Mouse (Mus musculus) stomach, embryonic 16.5 days (tissue): ENCODE data around the gene Naxd. TPM values are rescaled to one million over a fixed set of nuclear protein-coding genes. Genes with fewer than 3 reads are reported as not detected.
"Not testable (repeated sequence)": the region's sequence is repeated elsewhere in the genome, so short reads cannot be mapped to it uniquely, and the experiment has no call there.

Source experiments
- ATAC-seq: fragments of 200-750 bp; cut with Nextera tagmentation; 2 replicates; pipeline ENCODE4 v1.8.0; 2017; ENCODE audit warnings: moderate number of reproducible peaks, moderate TSS enrichment; ENCODE audit not compliant: insufficient read depth, low FRiP score
- H3K27ac ChIP-seq: fragments of 300-500 bp; sonication (generic); 2 replicates; pipeline ENCODE4 v1.5.1; 2014; ENCODE audit warnings: low read length
- H3K27me3 ChIP-seq: fragments of 300-500 bp; sonication (generic); 2 replicates; pipeline ENCODE4 v1.6.1; 2014; ENCODE audit warnings: low read length, control low read depth, mixed read lengths; ENCODE audit not compliant: control insufficient read depth, insufficient read depth
- H3K36me3 ChIP-seq: fragments of 300-500 bp; sonication (generic); 2 replicates; pipeline ENCODE4 v1.6.1; 2014; ENCODE audit warnings: low read length; ENCODE audit not compliant: control insufficient read depth, insufficient read depth
- H3K4me1 ChIP-seq: fragments of 300-500 bp; sonication (generic); 2 replicates; pipeline ENCODE4 v1.6.1; 2014; ENCODE audit warnings: low read length, control low read depth, mixed read lengths; ENCODE audit not compliant: control insufficient read depth, insufficient read depth
- H3K4me2 ChIP-seq: fragments of 300-500 bp; sonication (generic); 2 replicates; pipeline ENCODE4 v1.6.1; 2014; ENCODE audit warnings: low read depth, low read length, mixed read lengths
- H3K4me3 ChIP-seq: fragments of 300-500 bp; sonication (generic); replicated peaks from 2 replicates; pipeline ENCODE4 v1.5.1; 2014; ENCODE audit warnings: mild to moderate bottlenecking, low read length
- H3K9ac ChIP-seq: fragments of 300-500 bp; sonication (generic); 2 replicates; pipeline ENCODE4 v1.6.1; 2014; ENCODE audit warnings: low read length
- H3K9me3 ChIP-seq: fragments of 300-500 bp; sonication (generic); replicated peaks from 2 replicates; pipeline ENCODE4 v1.6.1; 2016; ENCODE audit warnings: low read length, control low read depth; ENCODE audit not compliant: control insufficient read depth
- WGBS: fragments of 180-500 bp; shearing (Covaris S2); extraction: QIAGEN DNeasy Blood & Tissue Kit; methylation state at CpG from one replicate; pipeline ENCODE4 v1.1.7; 2014; 5-methylcytosine and 5-hydroxymethylcytosine counted together
- polyA plus RNA-seq: library from polyadenylated mRNA; unstranded; fragments of >200 nt; fragmentation: Nextera tagmentation; extraction: Ambion mirVana; gene quantifications from 2 replicates; pipeline ENCODE4 v1.2.1, GENCODE M21; 2015

The Naxd gene
- polyA plus RNA-seq, 1 experiment from 2014 or later = 110 TPM

GRCm38 (mm10) chr8:11542031-11542430, 44.7 kb downstream of the Naxd start:
- Histone ChIP-seq H3K9me3 (no peaks in the 10 kb centered on the region), H3K27ac (no peak overlapping the region), H3K4me1 (no peaks in the 10 kb centered on the region), H3K27me3 (no peaks in the 10 kb centered on the region), H3K9ac (no peak overlapping the region), H3K4me3 (no peak overlapping the region), H3K4me2 (no peak overlapping the region), H3K36me3 (peaks cover 23% of the 10 kb centered on the region)
- no peak for ATAC-seq
- 90% methylated on average over 12 of the region's 12 CpGs for WGBS

DNA sequence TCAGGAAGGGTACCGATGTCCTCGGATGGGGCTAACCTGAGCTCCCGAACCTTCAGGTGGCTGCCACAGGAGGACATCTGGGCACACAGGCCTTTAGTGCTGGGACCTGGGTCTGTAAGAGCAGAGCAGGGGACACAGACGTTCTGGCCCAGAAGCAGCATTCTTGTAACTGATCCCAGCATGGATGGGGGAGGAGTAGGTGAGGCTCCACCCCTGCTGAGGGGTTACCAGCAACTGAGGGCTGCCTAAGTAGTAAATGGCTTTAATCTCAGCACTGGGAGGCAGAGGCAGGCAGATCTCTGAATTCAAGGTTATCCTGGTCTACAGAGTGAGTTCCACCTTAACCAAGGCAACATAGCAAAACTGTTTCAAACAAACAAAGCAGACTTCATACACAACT, 45.6 kb downstream of the Naxd start:
- no peak overlapping the region for H3K4me3 ChIP-seq
- no peaks in the 10 kb centered on the region for H3K9me3 ChIP-seq
- H3K27me3 ChIP-seq = no peaks in the 10 kb centered on the region
- no peak overlapping the region for H3K9ac ChIP-seq
- 82% methylated on average over 4 of the region's 4 CpGs for WGBS
- no peak overlapping the region for H3K4me2 ChIP-seq
- peaks cover 23% of the 10 kb centered on the region for H3K36me3 ChIP-seq
- no peak for ATAC-seq
- H3K27ac ChIP-seq = no peak overlapping the region
- no peaks in the 10 kb centered on the region for H3K4me1 ChIP-seq

- ATAC-seq = 0 out of 2 replicates have a peak, but pooled peaks have one; percentile 34
- Histone ChIP-seq H3K27me3 (no peaks in the 10 kb centered on the region), H3K4me3 (no peak overlapping the region), H3K9ac (no peak overlapping the region), H3K36me3 (peaks cover 21% of the 10 kb centered on the region), H3K4me2 (no peak overlapping the region), H3K9me3 (no peaks in the 10 kb centered on the region), H3K27ac (no peak overlapping the region), H3K4me1 (no peaks in the 10 kb centered on the region)
- WGBS = 46% methylated on average over 3 of the region's 3 CpGs
These were observed 47.1 kb downstream of the Naxd start for GRCm38 (mm10) chr8:11544386-11544785.

- ATAC-seq = no peak
- Histone ChIP-seq H3K4me3 (no peak overlapping the region), H3K9me3 (no peaks in the 10 kb centered on the region), H3K27me3 (no peaks in the 10 kb centered on the region), H3K9ac (no peak overlapping the region), H3K27ac (no peak overlapping the region), H3K4me1 (peaks cover 5% of the 10 kb centered on the region), H3K4me2 (no peak overlapping the region), H3K36me3 (0 out of 2 replicates have a peak, but pooled peaks cover 8% of the 10 kb centered on the region)
- WGBS = 71% methylated on average over 6 of the region's 6 CpGs
These were observed 49.8 kb downstream of the Naxd start for GRCm38 (mm10) chr8:11547063-11547462.

DNA sequence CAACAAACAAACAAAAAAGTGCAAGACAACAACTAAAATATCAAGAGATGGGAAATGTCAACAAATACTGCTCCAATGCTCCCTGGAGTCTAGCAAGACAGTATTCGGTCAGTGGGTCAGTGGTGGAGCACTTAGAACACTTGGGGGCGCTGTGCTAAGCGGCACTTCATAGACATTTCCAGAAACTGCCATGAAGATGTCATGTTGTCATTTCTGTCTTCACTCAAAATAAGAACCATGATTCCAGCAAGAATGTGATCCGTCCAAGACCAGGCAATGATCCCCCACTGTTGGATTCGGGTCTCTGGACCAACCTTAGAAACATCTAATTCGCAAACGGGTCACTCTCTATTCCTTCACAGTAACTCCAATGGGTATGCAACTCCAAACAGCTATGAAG, 52.4 kb downstream of the Naxd start:
- 0 out of 2 replicates have a peak, but pooled peaks cover 5% of the 10 kb centered on the region for H3K36me3 ChIP-seq
- H3K4me3 ChIP-seq = peak overlapping the region; percentile 66
- H3K27me3 ChIP-seq = no peaks in the 10 kb centered on the region
- H3K4me1 ChIP-seq = peaks cover 15% of the 10 kb centered on the region
- peak overlapping the region; percentile 64 for H3K4me2 ChIP-seq
- 18% methylated on average over 7 of the region's 7 CpGs for WGBS
- H3K9me3 ChIP-seq = no peaks in the 10 kb centered on the region
- H3K9ac ChIP-seq = no peak overlapping the region
- peak overlapping the region; percentile 92; the same call in 1 of the 2 replicates for H3K27ac ChIP-seq
- ATAC-seq = no peak

- Histone ChIP-seq H3K9ac (peak within 1 kb of the TSS; percentile 91), H3K4me3 (peak within 1 kb of the TSS; percentile 66), H3K4me2 (peak within 1 kb of the TSS; percentile 64), H3K27ac (peak within 1 kb of the TSS; percentile 92), H3K27me3 (no peaks in the 10 kb centered on the region), H3K9me3 (no peaks in the 10 kb centered on the region), H3K4me1 (peaks cover 15% of the 10 kb centered on the region), H3K36me3 (0 out of 2 replicates have a peak, but pooled peaks cover 3% of the 10 kb centered on the region)
- WGBS = under 1% methylated on average over 53 of the region's 53 CpGs
- ATAC-seq = peak; percentile 81
These were observed 53.1 kb downstream of the Naxd start, which contains the start of gene Cars2 for GRCm38 (mm10) chr8:11550281-11550948. Cars2 (minus strand) TSS chr8:11550783.

DNA sequence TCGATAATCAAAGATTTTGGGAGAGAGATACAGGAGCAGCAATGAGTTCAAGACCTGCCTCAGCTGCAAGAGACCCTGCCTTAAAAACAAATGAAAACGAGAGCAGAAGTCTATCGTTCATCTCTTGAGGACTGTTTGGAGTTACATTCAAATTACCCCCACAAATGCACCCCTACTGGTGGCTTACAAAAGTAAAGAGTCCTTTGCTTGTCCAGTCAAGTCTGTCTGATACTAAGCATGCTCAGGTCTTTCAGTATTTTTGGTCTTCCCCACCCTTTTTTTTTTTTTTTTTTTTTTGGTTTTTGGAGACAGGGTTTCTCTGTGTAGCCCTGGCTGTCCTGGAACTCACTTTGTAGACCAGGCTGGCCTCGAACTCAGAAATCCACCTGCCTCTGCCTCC, 54.2 kb downstream of the Naxd start:
- not testable (repeated sequence) for H3K27ac ChIP-seq, H3K4me3 ChIP-seq, H3K36me3 ChIP-seq, H3K4me2 ChIP-seq, H3K9ac ChIP-seq, ATAC-seq, H3K9me3 ChIP-seq, H3K27me3 ChIP-seq
- H3K4me1 ChIP-seq = peaks cover 15% of the 10 kb centered on the region
- WGBS = 80% methylated on average over 3 of the region's 4 CpGs

DNA sequence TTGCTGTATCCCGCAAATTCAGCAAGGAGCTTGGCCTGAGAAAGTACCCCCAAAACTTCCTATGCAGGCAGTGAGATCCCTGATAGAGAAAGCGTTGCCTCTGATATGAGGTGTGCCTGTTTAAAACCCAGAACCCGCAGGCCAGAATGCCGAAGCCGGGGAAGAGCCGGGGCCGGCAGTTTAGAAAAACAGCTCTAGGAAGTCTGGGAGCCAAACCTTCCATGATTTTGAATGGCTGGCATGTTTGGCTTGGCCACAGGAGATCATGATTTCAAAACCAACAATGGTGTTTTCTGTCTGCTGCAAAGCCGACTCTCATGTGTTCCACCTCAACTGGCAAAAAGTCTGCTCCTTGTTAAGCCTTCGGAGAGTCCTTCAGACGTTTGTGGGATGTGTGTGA, 55.1 kb downstream of the Naxd start:
- Histone ChIP-seq H3K4me1 (peaks cover 15% of the 10 kb centered on the region), H3K27me3 (no peaks in the 10 kb centered on the region), H3K9ac (no peak overlapping the region), H3K4me3 (no peak overlapping the region), H3K27ac (no peak overlapping the region), H3K36me3 (no peaks in the 10 kb centered on the region), H3K4me2 (no peak overlapping the region), H3K9me3 (no peaks in the 10 kb centered on the region)
- no peak for ATAC-seq
- 80% methylated on average over 10 of the region's 10 CpGs for WGBS

GRCm38 (mm10) chr8:11554799-11555719, 57.8 kb downstream of the Naxd start, which contains the start of gene Ing1:
Ing1 (plus strand) TSS chr8:11555571.
- peak within 1 kb of the TSS; percentile 70 for H3K4me2 ChIP-seq
- peak; percentile 74 for ATAC-seq

More at GRCm38 (mm10) chr8:11554799-11555719, 57.8 kb downstream of the Naxd start, which contains the start of gene Ing1:
- Histone ChIP-seq H3K27ac (peak within 1 kb of the TSS; percentile 97), H3K27me3 (no peaks in the 10 kb centered on the region), H3K36me3 (no peaks in the 10 kb centered on the region), H3K9me3 (no peaks in the 10 kb centered on the region), H3K4me3 (peak within 1 kb of the TSS; percentile 67), H3K9ac (peak within 1 kb of the TSS; percentile 98), H3K4me1 (peaks cover 27% of the 10 kb centered on the region)
- WGBS = under 1% methylated on average over 52 of the region's 52 CpGs
